Mouse (Mus musculus): ENCODE data around the gene Cul4a.

Gene Cul4a

DNA sequence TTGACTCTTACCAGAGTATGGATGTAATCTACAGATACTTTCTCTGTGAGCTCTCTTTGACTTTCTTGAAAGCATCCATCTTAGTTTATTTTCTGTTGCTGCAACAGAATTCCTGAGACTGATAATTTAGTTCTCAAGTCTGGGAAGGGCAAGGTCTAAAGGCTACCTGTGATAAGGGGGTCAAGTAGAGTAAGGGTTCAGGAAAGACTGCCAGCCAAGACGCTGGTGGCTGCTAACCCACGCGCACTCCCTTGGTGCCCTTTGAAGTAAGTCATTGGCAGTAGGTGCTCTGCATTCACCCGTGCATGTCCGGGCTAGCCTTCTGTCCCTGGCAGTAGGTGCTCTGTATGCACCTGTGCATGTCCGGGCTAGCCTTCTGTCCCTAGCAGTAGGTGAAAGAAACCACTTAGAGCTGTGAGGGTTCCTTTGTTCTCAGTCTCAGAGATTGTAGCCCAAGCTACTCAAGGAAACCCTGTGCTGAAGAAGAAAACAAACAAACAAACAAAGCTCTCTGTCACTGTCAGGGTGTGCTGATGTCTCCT is 34.3 kb downstream of the Cul4a start:
- DNase-seq: no peak

DNA sequence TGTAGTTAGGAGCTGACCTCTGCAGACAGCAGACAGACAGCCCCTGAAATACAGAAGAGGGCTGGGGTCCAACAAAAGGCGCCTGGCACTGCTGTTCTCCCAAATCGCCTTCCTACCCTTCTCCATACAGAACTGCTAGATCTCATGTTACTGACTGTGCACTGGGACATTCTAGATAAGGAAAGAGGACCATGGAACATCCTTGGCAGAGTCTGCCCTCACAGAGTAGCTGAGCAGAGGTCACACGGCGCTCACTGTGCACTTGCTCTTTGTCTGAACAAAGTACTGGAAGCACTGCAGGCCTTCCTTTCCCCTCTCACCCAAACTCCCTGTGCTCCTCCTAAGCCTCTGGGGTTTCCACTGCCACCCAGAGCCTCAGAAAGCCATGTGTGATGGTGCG is 36.3 kb downstream of the Cul4a start:
- DNase-seq: no peak

DNA sequence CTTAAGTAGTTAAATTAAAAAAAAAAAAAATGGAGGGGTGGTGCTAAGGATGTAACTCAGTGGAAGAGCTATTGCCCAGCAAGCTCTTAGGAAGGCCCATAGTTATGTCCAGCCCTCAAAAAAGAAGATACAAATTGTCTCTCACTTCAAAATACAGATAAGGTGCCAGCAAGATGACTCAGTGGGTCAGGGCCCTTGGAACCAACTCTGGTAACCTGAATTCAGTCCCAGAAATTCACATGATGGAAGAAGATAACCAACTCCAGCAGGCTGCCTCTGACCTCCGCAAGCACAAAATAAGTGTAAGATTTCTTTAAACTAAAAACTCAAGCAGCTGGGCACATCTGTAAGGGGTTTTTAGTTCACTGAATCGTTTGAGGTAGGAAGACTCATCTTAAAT is 43.1 kb downstream of the Cul4a start:
- no peak for DNase-seq

DNA sequence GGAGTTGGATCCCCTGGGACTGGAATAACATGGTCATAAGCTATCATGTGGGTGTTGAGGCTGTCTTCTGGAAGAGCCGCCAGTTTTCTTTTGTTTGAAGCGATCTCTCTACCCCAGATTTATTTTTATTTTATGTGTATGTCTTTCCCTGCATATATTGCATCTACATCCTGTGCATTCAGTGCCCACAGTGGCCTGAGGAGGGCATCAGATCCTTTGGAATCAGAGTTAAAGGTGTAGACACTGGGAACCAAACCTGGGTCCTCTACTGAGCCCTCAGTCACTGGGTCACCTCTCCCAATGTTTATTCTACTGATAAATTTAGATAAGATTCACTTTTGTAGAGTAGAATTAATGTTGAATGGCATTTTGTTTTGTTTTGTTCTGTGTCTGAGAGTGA is 43.9 kb downstream of the Cul4a start:
- DNase-seq: no peak

DNA sequence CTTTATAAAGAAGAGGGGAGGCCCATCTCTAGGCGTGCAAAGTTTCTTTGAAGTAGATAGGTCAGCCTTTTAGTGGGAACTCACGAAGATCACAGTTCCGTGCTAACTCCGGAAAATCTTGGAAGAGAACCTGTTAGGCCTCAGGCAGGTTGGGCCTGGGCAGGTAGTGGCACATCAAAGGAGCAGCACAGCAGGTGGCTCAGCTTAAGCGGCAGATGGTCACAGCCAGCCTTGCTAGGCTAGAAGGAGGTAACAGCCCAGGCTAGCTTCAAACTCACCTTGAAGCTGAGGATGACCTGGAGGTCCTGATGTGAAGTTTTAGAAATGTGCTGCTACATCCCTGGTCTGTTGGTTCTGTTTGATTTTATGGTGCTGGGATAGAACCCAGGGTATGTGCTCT is 44.4 kb downstream of the Cul4a start:
- no peak for DNase-seq

DNA sequence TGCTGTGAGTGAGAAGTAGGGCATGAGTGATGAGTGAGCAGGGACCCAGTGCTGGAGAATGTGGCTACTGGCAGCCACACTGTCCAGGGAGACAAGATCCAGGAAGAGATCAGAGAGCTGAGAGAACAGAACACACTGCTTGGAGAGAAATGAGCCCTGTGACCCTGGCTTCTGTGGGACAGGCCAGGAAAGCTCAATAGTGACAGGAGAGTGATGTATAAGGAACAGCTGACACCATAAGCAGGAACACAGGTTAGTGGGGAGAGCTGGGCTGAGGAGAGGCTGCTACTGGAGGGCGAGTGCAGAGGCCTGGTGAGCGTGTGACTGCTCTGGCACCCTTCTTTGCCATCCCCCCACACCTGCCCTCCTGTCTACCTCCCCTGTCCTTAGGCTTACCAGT is 45.5 kb downstream of the Cul4a start:
- DNase-seq: no peak

DNA sequence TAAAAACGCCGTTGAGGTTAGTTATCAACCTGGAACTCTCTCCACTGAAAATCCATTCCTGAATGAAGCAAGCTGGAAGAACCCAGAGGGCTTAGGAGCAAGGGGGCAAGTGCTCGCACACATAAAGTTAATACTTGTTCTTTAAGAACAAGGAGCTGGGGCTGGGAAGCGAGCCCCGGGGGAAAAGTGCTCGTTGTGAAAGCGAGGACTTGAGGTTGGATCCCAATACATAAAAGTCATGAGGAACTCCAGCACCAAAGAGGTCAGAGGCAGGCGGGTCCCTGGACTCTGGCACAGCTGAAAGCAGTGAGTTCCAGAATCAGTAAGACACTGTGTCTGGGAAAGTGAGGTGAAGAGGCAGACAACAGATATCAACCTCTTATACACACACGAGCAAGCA is 48.7 kb downstream of the Cul4a start:
- DNase-seq: no peak

DNA sequence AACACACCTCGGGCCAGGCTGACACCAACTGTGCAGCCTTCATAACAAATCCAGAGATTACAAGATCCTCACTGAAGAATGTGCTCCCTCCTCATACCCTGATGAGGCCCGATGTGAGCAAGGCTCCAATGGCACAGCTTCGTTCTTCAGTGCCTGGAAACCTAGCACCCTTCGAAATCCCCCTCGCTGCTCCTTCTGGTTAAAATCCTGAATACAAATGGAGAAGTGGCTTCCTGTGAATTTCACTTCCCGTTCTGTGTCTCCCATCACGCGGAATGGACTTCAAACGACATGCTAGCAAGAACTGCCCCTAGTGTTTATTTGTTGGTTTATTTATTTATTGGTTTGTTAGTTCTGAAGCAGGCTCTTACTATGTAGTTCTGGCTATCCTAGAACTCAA is 49.9 kb downstream of the Cul4a start:
- no peak for DNase-seq

DNA sequence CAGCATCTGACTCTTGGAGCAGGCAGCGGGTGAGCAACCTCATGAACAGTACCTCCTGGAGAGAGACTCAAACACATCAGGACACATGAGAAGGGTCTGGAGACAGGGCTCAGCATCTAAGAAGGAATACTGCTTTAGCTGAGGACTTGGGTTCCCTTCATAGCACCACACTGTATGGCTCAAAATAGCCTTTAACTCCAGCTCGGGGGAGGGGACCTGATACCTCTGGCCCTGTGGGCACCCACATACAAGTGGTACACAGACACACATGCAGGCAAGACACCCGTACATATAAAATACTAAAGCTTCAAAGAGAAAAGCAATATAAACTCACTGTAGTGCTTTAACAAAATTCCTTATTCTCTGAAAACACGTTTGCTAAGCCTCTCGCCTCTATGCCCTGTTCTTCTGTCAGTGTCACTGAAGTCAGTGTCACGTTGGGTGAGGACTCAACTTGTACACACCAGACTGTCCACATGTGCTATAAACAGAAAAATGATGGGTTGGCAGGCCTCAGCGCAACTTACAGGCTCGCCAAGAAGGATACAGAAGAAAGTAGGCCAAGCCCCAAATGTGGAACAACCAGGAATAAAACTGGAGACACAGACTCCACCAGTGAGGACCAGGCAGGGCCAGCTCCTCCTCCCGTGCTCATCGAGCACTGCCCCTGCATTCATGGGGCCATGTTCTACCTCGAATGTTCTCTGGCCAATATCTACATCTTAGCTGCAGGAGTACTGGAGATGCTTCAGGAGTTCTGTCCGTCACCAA is 51.1 kb downstream of the Cul4a start:
- peak; percentile 18 for DNase-seq

- DNase-seq: peak; percentile 99
Measured at GRCm38 (mm10) chr8:13158718-13159376, 53.4 kb downstream of the Cul4a start, which contains the start of gene Lamp1. Gene Lamp1, plus strand, starts transcription at chr8:13159161.

DNA sequence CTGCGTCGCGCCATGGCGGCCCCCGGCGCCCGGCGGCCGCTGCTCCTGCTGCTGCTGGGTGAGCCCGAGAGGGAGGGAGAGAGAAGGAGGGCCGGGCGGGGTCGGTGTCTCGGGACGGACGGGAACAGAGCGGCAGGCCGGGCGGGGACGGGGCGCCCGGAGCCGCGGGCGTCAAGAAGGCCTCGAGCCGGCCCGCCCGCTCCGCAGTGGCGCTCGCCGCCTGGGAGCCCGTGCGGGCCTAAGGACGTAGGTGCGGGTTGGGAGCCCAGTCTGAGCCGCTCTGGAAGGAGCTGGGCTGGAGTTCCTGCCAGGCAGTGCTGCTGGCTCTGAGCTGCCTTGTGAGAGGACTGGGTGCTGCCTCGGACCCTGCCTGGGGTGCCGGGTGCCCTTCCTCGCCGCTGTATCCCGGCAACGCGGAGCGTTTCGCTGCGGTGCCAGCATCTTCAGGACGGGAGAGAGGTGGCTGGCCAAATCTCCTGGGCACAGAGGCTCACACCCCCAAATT is 54.0 kb downstream of the Cul4a start:
- no peak for DNase-seq

- no peak for DNase-seq
Measured at GRCm38 (mm10) chr8:13160691-13161090, 55.3 kb downstream of the Cul4a start.

- no peak for DNase-seq
Measured at GRCm38 (mm10) chr8:13162098-13162497, 56.7 kb downstream of the Cul4a start.

DNA sequence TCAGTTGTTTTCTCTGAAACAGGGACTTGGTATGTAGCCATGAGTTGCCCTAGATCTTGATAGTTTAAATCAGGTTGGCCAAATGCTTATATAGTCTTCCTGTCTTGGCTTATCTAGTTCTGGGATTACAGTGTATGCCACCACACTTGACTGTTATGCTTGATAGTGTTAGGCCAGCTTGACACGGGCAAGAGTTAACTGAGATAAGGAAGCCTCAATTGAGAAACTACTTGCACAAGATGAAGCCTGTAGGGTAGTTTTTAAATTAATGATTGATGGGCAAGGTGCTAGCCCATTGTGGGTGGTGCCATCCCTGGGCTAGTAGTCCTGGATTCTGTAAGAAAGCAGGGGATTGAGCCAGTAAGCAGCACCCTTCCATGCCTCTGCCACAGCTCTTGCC is 58.1 kb downstream of the Cul4a start:
- no peak for DNase-seq

GRCm38 (mm10) chr8:13164361-13164760 is 58.9 kb downstream of the Cul4a start:
- no peak for DNase-seq

- DNase-seq: no peak
Measured at GRCm38 (mm10) chr8:13170510-13170909, 65.1 kb downstream of the Cul4a start.

DNA sequence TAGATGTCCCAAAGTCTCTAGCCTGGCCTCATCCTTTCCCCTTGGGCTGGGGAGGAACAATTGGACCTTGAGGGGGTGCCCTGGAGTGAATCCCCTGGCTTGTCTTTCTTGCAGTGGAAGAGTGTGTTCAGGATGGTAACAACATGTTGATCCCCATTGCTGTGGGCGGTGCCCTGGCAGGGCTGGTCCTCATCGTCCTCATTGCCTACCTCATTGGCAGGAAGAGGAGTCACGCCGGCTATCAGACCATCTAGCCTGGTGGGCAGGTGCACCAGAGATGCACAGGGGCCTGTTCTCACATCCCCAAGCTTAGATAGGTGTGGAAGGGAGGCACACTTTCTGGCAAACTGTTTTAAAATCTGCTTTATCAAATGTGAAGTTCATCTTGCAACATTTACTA is 68.9 kb downstream of the Cul4a start:
- no peak for DNase-seq

- no peak for DNase-seq
Measured at GRCm38 (mm10) chr8:13174811-13175210, 69.4 kb downstream of the Cul4a start.

- no peak for DNase-seq
Measured at GRCm38 (mm10) chr8:13175650-13176049, 70.2 kb downstream of the Cul4a start.

GRCm38 (mm10) chr8:13177173-13177852 is 71.9 kb downstream of the Cul4a start:
- no peak for DNase-seq

GRCm38 (mm10) chr8:13178137-13178536 is 72.7 kb downstream of the Cul4a start:
- no peak for DNase-seq

GRCm38 (mm10) chr8:13179482-13179881 is 74.1 kb downstream of the Cul4a start:
- no peak for DNase-seq

- no peak for DNase-seq
Measured at GRCm38 (mm10) chr8:13179948-13180347, 74.5 kb downstream of the Cul4a start.

DNA sequence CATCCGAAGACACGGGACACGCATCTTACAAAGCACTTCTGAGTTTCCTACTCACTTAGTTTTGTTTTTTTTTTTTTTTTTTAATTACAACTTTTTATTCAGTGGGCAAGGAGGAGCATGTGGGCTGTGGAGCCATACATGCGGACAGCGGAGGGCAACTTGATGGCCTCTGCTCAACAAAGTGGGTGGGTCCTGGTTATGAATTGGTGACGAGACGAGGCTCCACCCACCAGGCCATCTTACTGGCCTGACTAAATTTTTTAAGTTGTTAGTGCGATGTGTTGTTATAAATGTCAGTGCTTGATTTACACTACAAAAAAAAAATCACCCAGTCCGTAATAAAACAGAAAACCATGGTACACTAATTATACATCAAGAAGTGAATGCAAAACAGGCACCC is 75.0 kb downstream of the Cul4a start:
- no peak for DNase-seq

Data from cerebellum, adult 9-11 months (tissue).